Mouse (Mus musculus): ENCODE measurements around the gene Shisa5. TPM values are rescaled to one million over a fixed set of nuclear protein-coding genes. Genes with fewer than 3 reads are reported as not detected.

Gene Shisa5
- polyA plus RNA-seq (2012; rRNA removed), result 58.5 and 82.4 TPM in 2 replicates

DNA sequence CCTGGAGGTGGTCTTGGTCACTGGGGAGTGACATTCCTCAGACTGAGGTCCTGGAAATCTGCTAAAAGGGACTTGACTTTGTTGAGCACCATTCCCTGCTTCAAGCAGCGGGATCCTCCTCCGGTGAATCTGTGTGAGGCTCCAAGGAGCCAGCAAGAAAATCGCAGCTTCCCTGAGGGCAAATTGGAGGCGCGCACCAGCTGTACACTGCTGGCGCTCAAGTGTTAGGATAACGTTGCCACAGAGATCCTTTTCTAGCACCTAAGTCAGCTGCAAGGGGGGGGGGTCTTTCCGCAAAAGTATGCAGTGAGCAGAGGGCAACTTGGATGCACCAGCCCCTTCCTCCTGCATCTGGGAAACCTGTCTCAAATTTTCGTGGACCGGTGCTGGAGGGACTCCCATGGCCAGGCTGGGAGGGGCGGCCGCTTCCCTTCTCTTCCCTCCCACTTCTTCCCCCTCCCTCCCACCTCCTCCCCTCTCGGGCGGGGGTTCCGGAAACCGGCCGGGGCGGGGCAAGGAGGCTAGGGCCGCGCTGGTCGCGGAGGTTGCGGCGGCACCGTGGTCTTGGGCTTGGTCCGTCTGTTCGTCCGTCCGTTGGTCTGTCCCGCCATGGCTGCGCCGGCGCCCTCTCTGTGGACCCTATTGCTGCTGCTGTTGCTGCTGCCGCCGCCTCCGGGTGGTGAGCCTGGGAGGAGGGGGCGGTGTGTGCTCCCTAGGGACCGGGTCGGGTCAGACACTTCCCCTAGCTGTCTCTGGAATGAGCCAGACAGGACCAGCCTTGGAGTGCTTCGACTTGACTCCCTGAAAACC, at the start of gene Shisa5:
Gene Shisa5 (plus strand): TSS at position 480 of the 810 bp plus-strand sequence.

DNA sequence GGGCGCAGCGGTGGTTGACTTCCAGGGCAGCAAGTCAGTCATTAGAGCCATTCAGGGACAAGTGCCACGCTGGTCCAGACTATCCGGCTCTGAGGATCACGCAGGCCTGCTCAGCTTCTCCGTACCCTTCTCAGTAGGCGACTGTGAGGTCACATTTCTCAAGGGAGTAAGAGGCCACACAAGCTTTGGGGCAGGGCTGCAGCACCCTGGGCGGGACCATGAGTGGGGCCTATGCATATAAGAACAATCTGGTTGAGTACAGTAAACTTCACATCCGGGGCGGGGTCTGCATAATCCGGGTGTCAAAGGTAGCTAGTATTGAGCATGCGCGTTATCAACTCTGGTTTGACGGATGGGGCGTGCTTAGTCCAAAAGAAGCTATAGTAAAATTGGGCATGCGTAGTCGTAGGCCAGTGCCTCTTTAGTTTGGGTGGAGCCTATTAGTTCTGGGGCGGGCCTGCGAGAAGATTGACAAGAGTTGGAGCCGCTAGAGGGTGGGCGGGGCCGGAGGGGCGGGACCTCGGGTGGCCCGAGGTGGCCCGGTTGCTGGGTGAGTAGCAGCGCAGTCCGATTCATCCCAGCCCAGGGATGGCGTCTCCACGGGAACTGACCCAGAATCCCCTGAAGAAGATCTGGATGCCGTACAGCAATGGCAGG, 46.8 kb upstream of the Shisa5 start, which contains the start of gene Pfkfb4:
Gene Pfkfb4 (plus strand): TSS at position 351 of the 657 bp plus-strand sequence.

DNA sequence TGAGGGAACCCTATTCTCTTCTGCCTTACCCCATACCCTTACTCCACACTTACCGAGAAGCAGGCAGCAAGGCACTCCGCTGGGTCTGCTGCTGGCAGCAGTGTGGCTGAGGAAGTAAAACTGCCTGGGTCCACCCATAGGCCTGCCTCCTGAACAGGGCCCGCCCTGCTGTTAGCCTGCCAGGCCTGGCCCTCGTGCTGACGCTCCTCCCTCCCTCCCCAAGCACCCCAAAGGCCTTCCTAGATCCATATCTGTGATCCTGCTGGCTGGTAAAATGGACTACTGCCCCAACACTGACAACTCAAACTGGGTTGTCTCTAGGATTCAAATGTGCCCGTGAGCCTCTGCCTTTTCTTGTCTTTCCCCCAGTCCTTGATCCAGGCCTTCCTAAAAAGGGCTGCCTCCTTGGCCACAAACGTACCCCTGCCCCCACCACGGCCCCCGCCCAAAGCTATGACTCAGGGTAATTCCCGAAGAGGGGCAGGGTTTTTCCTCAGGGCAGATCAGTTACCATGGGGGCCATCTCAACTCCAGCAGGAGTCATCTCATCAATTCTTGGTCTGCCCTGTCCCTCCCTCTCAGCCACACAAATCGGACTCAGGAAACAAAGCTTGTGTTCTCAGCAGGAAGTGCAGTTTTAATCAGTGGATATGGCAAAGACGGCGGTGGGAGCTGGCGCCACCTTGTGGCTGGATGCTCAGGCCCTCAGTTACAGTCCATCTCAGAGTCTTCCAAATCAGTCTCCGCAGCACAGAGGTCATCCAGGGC, 21.0 kb downstream of the Shisa5 start, which contains the start of gene Trex1:
Gene Trex1 (minus strand): TSS at position 599 of the 768 bp plus-strand sequence.

DNA sequence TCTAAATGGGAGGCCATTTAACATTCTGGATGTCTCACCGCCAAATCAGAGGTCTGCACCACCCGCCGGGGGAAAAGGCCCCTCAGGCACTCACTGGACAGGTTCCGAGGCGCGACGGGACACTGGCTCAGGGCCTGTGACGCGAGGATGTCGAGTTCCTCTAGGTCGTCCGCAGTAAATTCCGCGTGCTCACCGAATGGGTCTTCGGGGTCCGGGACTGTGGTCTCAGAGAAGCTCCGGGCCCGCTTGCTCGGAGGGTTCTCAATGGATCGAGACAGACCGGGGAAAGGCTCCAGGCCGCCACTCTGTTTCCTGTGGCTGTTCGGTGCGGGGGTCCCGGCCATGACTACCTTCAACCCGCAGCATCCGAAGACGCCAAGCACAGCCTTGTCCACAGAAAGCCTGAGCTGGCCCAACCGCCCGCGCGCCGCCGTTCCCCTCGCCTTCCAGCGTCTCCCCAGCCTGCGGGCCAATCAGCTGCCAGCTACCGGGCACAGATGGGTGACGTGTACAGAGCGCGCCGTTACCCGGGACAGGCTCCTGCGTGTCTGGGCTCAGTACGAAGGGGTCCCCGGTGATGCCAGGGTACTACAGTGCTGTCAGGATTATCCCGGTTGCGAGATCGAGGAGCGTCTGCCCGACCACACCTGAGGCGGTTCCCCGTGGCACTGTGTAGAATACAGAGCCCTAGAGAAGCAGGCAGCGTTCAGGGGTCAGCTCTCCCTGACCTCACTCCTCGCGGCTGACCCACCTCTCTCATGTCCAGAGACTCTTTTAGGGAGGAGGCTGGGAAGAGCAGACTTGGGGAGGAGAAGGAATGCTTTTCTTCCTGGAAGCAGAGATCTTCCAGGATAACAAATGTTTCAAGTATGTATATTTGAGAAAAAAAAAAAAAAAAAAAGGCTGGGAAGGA, 35.6 kb downstream of the Shisa5 start, which contains the start of gene Atrip:
Gene Atrip (minus strand): TSS at position 464 of the 913 bp plus-strand sequence.

DNA sequence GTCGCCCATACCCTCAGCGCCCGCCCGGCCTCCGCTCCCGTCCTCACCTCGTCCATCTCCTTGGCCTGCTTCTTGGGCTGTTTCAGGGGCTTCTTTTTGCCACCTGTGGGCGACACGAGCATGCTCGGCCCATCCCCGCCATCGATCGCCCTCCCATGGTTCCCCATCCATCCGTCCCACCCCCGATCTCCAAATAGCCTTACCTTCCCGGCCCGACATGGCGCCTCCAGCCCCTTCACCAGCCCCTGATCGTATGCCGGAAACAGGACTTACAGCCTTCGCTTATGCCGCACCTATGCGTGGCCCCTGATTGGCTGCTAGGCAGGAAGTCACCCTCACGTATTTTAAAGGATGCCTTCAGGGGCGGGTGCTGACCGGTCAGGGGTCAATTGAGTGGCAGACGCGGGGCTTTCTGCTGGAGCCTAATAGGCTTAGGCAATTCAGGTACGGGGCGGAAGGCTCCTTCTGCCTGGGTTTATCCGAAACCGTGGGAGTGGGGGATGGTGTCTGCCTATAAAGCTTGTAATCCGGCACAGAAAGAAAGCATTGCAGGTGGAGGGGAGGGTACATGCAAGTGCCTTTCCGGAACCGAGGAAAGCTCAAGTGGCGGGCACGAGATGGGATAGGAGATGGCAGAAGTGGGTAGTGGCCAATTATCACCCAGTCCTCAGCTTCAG, 43.9 kb downstream of the Shisa5 start, which contains the start of the genes Ccdc51 and Tma7:
Gene Ccdc51 (plus strand): TSS at position 370 of the 677 bp plus-strand sequence.
Gene Tma7 (minus strand): TSS at position 464 of the 677 bp plus-strand sequence.

DNA sequence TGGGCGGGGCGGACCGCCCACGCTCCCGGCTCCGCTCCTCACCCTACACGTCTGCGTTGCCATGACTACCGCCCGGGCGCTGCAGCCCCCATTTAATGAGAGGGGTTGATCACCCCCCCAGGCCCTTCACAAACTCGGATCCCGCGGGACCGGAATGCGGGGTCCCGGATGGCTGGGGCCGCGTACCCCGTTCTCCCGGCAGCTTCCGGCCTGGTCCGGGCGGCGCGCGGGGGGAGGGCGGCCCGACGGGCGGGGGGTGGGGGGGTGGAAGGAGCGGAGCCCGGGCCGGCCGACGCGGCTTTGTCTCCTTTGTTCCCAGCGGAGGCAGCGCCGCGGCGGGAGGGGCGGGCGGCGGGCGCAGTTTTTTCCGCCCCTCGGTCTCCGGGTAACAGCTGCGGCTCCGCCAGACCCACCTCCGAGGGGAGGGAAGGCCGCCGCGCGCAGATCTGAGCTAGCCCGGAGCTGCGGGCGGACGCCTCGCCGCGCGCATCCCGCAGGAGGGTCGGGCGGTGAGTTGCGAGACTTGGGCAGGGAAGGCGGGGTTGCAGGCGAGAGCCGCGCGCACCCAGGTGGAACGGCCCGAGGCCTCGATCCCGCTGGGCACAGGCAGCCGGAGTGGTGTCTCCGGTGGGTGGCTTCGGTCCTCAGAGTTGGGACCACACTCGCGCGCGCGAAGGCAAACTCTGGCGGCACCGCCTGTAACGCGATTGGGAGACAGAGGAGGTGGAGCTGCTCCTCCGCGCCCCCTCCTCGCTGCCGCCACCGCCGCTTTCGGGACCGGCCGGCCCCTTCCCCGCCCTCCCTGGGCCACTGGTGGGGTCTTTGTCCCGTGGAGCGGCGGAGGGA, 57.0 kb downstream of the Shisa5 start, which contains the start of gene Plxnb1:
Gene Plxnb1 (plus strand): TSS at position 253 of the 846 bp plus-strand sequence.

Other genes starting within 250 kb of the Shisa5 start
- 34.3 and 35.4 TPM in 2 replicates for gene Nckipsd, start 230.2 kb upstream of the Shisa5 start, polyA plus RNA-seq (2012; rRNA removed)
- 82.0 and 92.6 TPM in 2 replicates for gene Celsr3, start 212.2 kb upstream of the Shisa5 start, polyA plus RNA-seq (2012; rRNA removed)
- gene Slc26a6, start 185.3 kb upstream of the Shisa5 start, polyA plus RNA-seq (2012; rRNA removed), result 22.6 and 24.0 TPM in 2 replicates
- 0.43 and 0.45 TPM in 2 replicates for gene Tmem89, start 123.9 kb upstream of the Shisa5 start, polyA plus RNA-seq (2012; rRNA removed)
- 354 and 371 TPM in 2 replicates for gene Uqcrc1, start 101.9 kb upstream of the Shisa5 start, polyA plus RNA-seq (2012; rRNA removed)
- gene Col7a1, start 85.0 kb upstream of the Shisa5 start, polyA plus RNA-seq (2012; rRNA removed), result 4.7 and 4.9 TPM in 2 replicates
- gene Ucn2, start 52.6 kb upstream of the Shisa5 start, polyA plus RNA-seq (2012; rRNA removed), result 0.25 and 0.28 TPM in 2 replicates
- 35.4 and 39.6 TPM in 2 replicates for gene Pfkfb4, start 46.8 kb upstream of the Shisa5 start, polyA plus RNA-seq (2012; rRNA removed)
- gene Trex1, start 21.2 kb downstream of the Shisa5 start, polyA plus RNA-seq (2012; rRNA removed), result 34.6 and 40.3 TPM in 2 replicates
- gene Atrip, start 35.6 kb downstream of the Shisa5 start, polyA plus RNA-seq (2012; rRNA removed), result 38.5 and 43.7 TPM in 2 replicates
- 9.2 and 10.1 TPM in 2 replicates for gene Ccdc51, start 43.9 kb downstream of the Shisa5 start, polyA plus RNA-seq (2012; rRNA removed)
- 244 and 257 TPM in 2 replicates for gene Tma7, start 44.0 kb downstream of the Shisa5 start, polyA plus RNA-seq (2012; rRNA removed)
- 39.4 and 42.9 TPM in 2 replicates for gene Plxnb1, start 56.8 kb downstream of the Shisa5 start, polyA plus RNA-seq (2012; rRNA removed)
- gene Fbxw21, start 123.5 kb downstream of the Shisa5 start, polyA plus RNA-seq (2012; rRNA removed), result not detected in 2 replicates
- 0.12 and 0.13 TPM in 2 replicates for gene Fbxw13, start 157.4 kb downstream of the Shisa5 start, polyA plus RNA-seq (2012; rRNA removed)
- gene Fbxw20, start 196.2 kb downstream of the Shisa5 start, polyA plus RNA-seq (2012; rRNA removed), result not detected in 2 replicates
- not detected in 2 replicates for gene Fbxw14, start 249.1 kb downstream of the Shisa5 start, polyA plus RNA-seq (2012; rRNA removed)